Mouse (Mus musculus): ENCODE measurements around the gene Gm40193. TPM values are rescaled to one million over a fixed set of nuclear protein-coding genes. Genes with fewer than 3 reads are reported as not detected.
A peak's percentile ranks its signal among the peaks of the same experiment; 100 is the strongest.
"Not testable (repeated sequence)": the region's sequence is repeated elsewhere in the genome, so short reads cannot be mapped to it uniquely, and the experiment has no call there.

Gm40193 gene
- polyA plus RNA-seq, 1 experiment from 2014 or later, result not detected

GRCm38 (mm10) chr11:70539877-70540587 is 7.3 kb upstream of the Gm40193 start, which contains the start of gene Pld2:
Gene Pld2 (plus strand): TSS chr11:70540064.
- H3K27ac ChIP-seq, result no peak within 1 kb of the TSS
- peaks cover 37% of the 10 kb centered on the region for H3K27me3 ChIP-seq
- no peaks in the 10 kb centered on the region for H3K36me3 ChIP-seq
- H3K4me2 ChIP-seq (replicated peaks), result peak within 1 kb of the TSS; percentile 77
- peak within 1 kb of the TSS; percentile 66 for H3K9ac ChIP-seq (replicated peaks)
- peaks cover 10% of the 10 kb centered on the region for H3K4me1 ChIP-seq (replicated peaks)
- peak; percentile 91 for ATAC-seq
- H3K4me3 ChIP-seq (replicated peaks), result peak within 1 kb of the TSS; percentile 54
- under 1% methylated on average over 64 of the region's 65 CpGs for WGBS
- no peaks in the 10 kb centered on the region for H3K9me3 ChIP-seq

- Histone ChIP-seq H3K4me1 (replicated peaks) (peaks cover 10% of the 10 kb centered on the region), H3K27me3 (peaks cover 37% of the 10 kb centered on the region), H3K4me2 (replicated peaks) (peak overlapping the region; percentile 77), H3K36me3 (no peaks in the 10 kb centered on the region), H3K27ac (no peak overlapping the region), H3K9ac (replicated peaks) (peak overlapping the region; percentile 66; the same call in 1 of the 2 replicates), H3K4me3 (replicated peaks) (peak overlapping the region; percentile 54), H3K9me3 (no peaks in the 10 kb centered on the region)
- ATAC-seq, result no peak
- WGBS, result 17% methylated on average over 9 of the region's 9 CpGs
These were observed 6.7 kb upstream of the Gm40193 start for GRCm38 (mm10) chr11:70539423-70539822.

- H3K4me1 ChIP-seq (replicated peaks), result peaks cover 13% of the 10 kb centered on the region
- peaks cover 31% of the 10 kb centered on the region for H3K36me3 ChIP-seq
- not testable (repeated sequence) for H3K9ac ChIP-seq (replicated peaks); H3K9me3 ChIP-seq; H3K4me3 ChIP-seq (replicated peaks); H3K27me3 ChIP-seq; H3K27ac ChIP-seq; H3K4me2 ChIP-seq (replicated peaks); ATAC-seq
- 82% methylated on average over 2 of the region's 2 CpGs for WGBS
These were observed 1.7 kb downstream of the Gm40193 start for GRCm38 (mm10) chr11:70531065-70531464.

- H3K36me3 ChIP-seq, result peaks cover 31% of the 10 kb centered on the region
- WGBS, result 87% methylated on average over 7 of the region's 7 CpGs
- no peak for ATAC-seq
- no peaks in the 10 kb centered on the region for H3K9me3 ChIP-seq
- H3K4me2 ChIP-seq (replicated peaks), result no peak overlapping the region
- H3K4me1 ChIP-seq (replicated peaks), result peaks cover 20% of the 10 kb centered on the region
- H3K4me3 ChIP-seq (replicated peaks), result no peak overlapping the region
- H3K27me3 ChIP-seq, result no peaks in the 10 kb centered on the region
- no peak overlapping the region for H3K9ac ChIP-seq (replicated peaks)
- H3K27ac ChIP-seq, result no peak overlapping the region
These were observed 4.1 kb downstream of the Gm40193 start for GRCm38 (mm10) chr11:70528610-70529009.

- no peaks in the 10 kb centered on the region for H3K9me3 ChIP-seq
- peaks cover 31% of the 10 kb centered on the region for H3K36me3 ChIP-seq
- H3K9ac ChIP-seq (replicated peaks), result peak overlapping the region; percentile 81
- ATAC-seq, result no peak
- H3K4me2 ChIP-seq (replicated peaks), result peak overlapping the region; percentile 87
- peak overlapping the region; percentile 72 for H3K4me3 ChIP-seq (replicated peaks)
- H3K27me3 ChIP-seq, result no peaks in the 10 kb centered on the region
- 90% methylated on average over 12 of the region's 12 CpGs for WGBS
- H3K27ac ChIP-seq, result no peak overlapping the region
- peaks cover 20% of the 10 kb centered on the region for H3K4me1 ChIP-seq (replicated peaks)
These were observed 6.5 kb downstream of the Gm40193 start for GRCm38 (mm10) chr11:70526211-70526610.

GRCm38 (mm10) chr11:70525726-70526125 is 7.0 kb downstream of the Gm40193 start:
- H3K4me1 ChIP-seq (replicated peaks), result peaks cover 20% of the 10 kb centered on the region
- no peaks in the 10 kb centered on the region for H3K9me3 ChIP-seq
- H3K27ac ChIP-seq, result no peak overlapping the region; the same call in 1 of the 2 replicates
- peak overlapping the region; percentile 72 for H3K4me3 ChIP-seq (replicated peaks)
- peak; percentile 41; the same call in 1 of the 2 replicates for ATAC-seq
- H3K36me3 ChIP-seq, result peaks cover 31% of the 10 kb centered on the region
- H3K27me3 ChIP-seq, result no peaks in the 10 kb centered on the region
- 3% methylated on average over 12 of the region's 12 CpGs for WGBS
- H3K9ac ChIP-seq (replicated peaks), result peak overlapping the region; percentile 81
- H3K4me2 ChIP-seq (replicated peaks), result peak overlapping the region; percentile 87

- peak within 1 kb of the TSS; percentile 81 for H3K9ac ChIP-seq (replicated peaks)
- whole genome bisulfite sequencing, result under 1% methylated on average over 24 of the region's 26 CpGs
- peak within 1 kb of the TSS; percentile 87 for H3K4me2 ChIP-seq (replicated peaks)
- peak within 1 kb of the TSS; percentile 72 for H3K4me3 ChIP-seq (replicated peaks)
- no peaks in the 10 kb centered on the region for H3K27me3 ChIP-seq
- peaks cover 31% of the 10 kb centered on the region for H3K36me3 ChIP-seq
- no peak within 1 kb of the TSS; the same call in 1 of the 2 replicates for H3K27ac ChIP-seq
- peak; percentile 95 for ATAC-seq
- no peaks in the 10 kb centered on the region for H3K9me3 ChIP-seq
- H3K4me1 ChIP-seq (replicated peaks), result peaks cover 22% of the 10 kb centered on the region
These were observed 7.5 kb downstream of the Gm40193 start, which contains the start of gene Psmb6 for GRCm38 (mm10) chr11:70525184-70525678. Gene Psmb6 (plus strand): TSS chr11:70525367.

- peaks cover 3% of the 10 kb centered on the region; the same call in 1 of the 2 replicates for H3K27me3 ChIP-seq
- H3K27ac ChIP-seq, result no peak overlapping the region
- H3K9ac ChIP-seq (replicated peaks), result 0 out of 2 replicates have a peak overlapping the region, but pooled peaks have one; percentile 14
- H3K9me3 ChIP-seq, result no peaks in the 10 kb centered on the region
- peak overlapping the region; percentile 72 for H3K4me3 ChIP-seq (replicated peaks)
- 5% methylated on average over 8 of the region's 8 CpGs for WGBS
- H3K4me1 ChIP-seq (replicated peaks), result peaks cover 26% of the 10 kb centered on the region
- H3K36me3 ChIP-seq, result peaks cover 31% of the 10 kb centered on the region
- H3K4me2 ChIP-seq (replicated peaks), result peak overlapping the region; percentile 48
- peak; percentile 38 for ATAC-seq
These were observed 8.0 kb downstream of the Gm40193 start for GRCm38 (mm10) chr11:70524782-70525181.

GRCm38 (mm10) chr11:70523306-70523989 is 9.3 kb downstream of the Gm40193 start:
- H3K27ac ChIP-seq; H3K4me2 ChIP-seq (replicated peaks); H3K9me3 ChIP-seq; H3K9ac ChIP-seq (replicated peaks); H3K27me3 ChIP-seq; H3K4me3 ChIP-seq (replicated peaks); ATAC-seq: not testable (repeated sequence)
- H3K4me1 ChIP-seq (replicated peaks), result peaks cover 27% of the 10 kb centered on the region
- peaks cover 22% of the 10 kb centered on the region for H3K36me3 ChIP-seq
- 88% methylated on average over 8 of the region's 8 CpGs for WGBS

- Histone ChIP-seq H3K27ac (peak overlapping the region; percentile 31; the same call in 1 of the 2 replicates), H3K4me3 (replicated peaks) (peak overlapping the region; percentile 25), H3K4me2 (replicated peaks) (peak overlapping the region; percentile 50), H3K4me1 (replicated peaks) (peaks cover 10% of the 10 kb centered on the region), H3K27me3 (peaks cover 6% of the 10 kb centered on the region; the same call in 1 of the 2 replicates), H3K9me3 (no peaks in the 10 kb centered on the region), H3K9ac (replicated peaks) (peak overlapping the region; percentile 66), H3K36me3 (no peaks in the 10 kb centered on the region)
- ATAC-seq, result peak; percentile 55; the same call in 1 of the 2 replicates
- 13% methylated on average over 41 of the region's 41 CpGs for whole genome bisulfite sequencing
These were observed 12.5 kb downstream of the Gm40193 start for GRCm38 (mm10) chr11:70520178-70520769.

- Histone ChIP-seq H3K27ac (peak within 1 kb of the TSS; percentile 31; the same call in 1 of the 2 replicates), H3K4me1 (replicated peaks) (peaks cover 7% of the 10 kb centered on the region), H3K4me3 (replicated peaks) (peak within 1 kb of the TSS; percentile 25), H3K9ac (replicated peaks) (peak within 1 kb of the TSS; percentile 66), H3K9me3 (no peaks in the 10 kb centered on the region), H3K36me3 (no peaks in the 10 kb centered on the region), H3K4me2 (replicated peaks) (peak within 1 kb of the TSS; percentile 50), H3K27me3 (peaks cover 6% of the 10 kb centered on the region; the same call in 1 of the 2 replicates)
- ATAC-seq, result no peak
- WGBS, result 84% methylated on average over 10 of the region's 10 CpGs
These were observed 13.8 kb downstream of the Gm40193 start, which contains the start of gene Gltpd2 for GRCm38 (mm10) chr11:70518923-70519322. Gene Gltpd2 (plus strand): TSS chr11:70519196.
